Mouse (Mus musculus) 3T3-L1 (cell line): ENCODE data around the gene AW011738.

Source experiments
- DNase-seq: peaks from one replicate; pipeline ENCODE4 v3.0.0-alpha.2; 2015; ENCODE audit warnings: low read depth, low spot score

The AW011738 gene

GRCm38 (mm10) chr4:156203001-156203412 lies at the start of gene AW011738:
AW011738 (plus strand) TSS chr4:156203304.
- DNase-seq: no peak

GRCm38 (mm10) chr4:156154771-156155170 lies 48.3 kb upstream of the AW011738 start:
- no peak for DNase-seq

GRCm38 (mm10) chr4:156166477-156166876 lies 36.6 kb upstream of the AW011738 start:
- DNase-seq: no peak

- no peak for DNase-seq
Measured at GRCm38 (mm10) chr4:156168611-156169010, 34.5 kb upstream of the AW011738 start.

- no peak for DNase-seq
Measured at GRCm38 (mm10) chr4:156169129-156169528, 34.0 kb upstream of the AW011738 start.

- no peak for DNase-seq
Measured at GRCm38 (mm10) chr4:156171828-156172227, 31.3 kb upstream of the AW011738 start.

- DNase-seq: no peak
Measured at GRCm38 (mm10) chr4:156177630-156178029, 25.5 kb upstream of the AW011738 start.

GRCm38 (mm10) chr4:156183747-156184146 lies 19.4 kb upstream of the AW011738 start:
- DNase-seq: no peak

GRCm38 (mm10) chr4:156184291-156184954 lies 18.7 kb upstream of the AW011738 start:
- DNase-seq: no peak

- DNase-seq: no peak
Measured at GRCm38 (mm10) chr4:156185456-156185949, 17.6 kb upstream of the AW011738 start.

- no peak for DNase-seq
Measured at GRCm38 (mm10) chr4:156185950-156186850, 16.9 kb upstream of the AW011738 start.

GRCm38 (mm10) chr4:156188162-156188810 lies 14.8 kb upstream of the AW011738 start:
- no peak for DNase-seq

- no peak for DNase-seq
Measured at GRCm38 (mm10) chr4:156188811-156189323, 14.2 kb upstream of the AW011738 start.

GRCm38 (mm10) chr4:156192421-156193199 lies 10.5 kb upstream of the AW011738 start:
- DNase-seq: no peak

- no peak for DNase-seq
Measured at GRCm38 (mm10) chr4:156193200-156193590, 9.9 kb upstream of the AW011738 start.

- no peak for DNase-seq
Measured at GRCm38 (mm10) chr4:156193906-156194305, 9.2 kb upstream of the AW011738 start.

GRCm38 (mm10) chr4:156194346-156194745 lies 8.8 kb upstream of the AW011738 start:
- no peak for DNase-seq

GRCm38 (mm10) chr4:156195927-156196870 lies 6.9 kb upstream of the AW011738 start:
- no peak for DNase-seq

GRCm38 (mm10) chr4:156197131-156197828 lies 5.8 kb upstream of the AW011738 start, which contains the start of gene Agrn:
Agrn (minus strand) TSS chr4:156197488.
- no peak for DNase-seq
